Mouse (Mus musculus) liver, postnatal 0 days (tissue): Measurements from ENCODE around the gene Fam57b. TPM values are rescaled to one million over a fixed set of nuclear protein-coding genes. Genes with fewer than 3 reads are reported as not detected.
"Not testable (repeated sequence)": the region's sequence is repeated elsewhere in the genome, so short reads cannot be mapped to it uniquely, and the experiment has no call there.

Experiments used
- ATAC-seq: fragments of 200-750 bp; cut with Nextera tagmentation; 2 replicates; pipeline ENCODE4 v1.8.0; 2017; ENCODE audit warnings: mild to moderate bottlenecking, moderate library complexity
- DNase-seq: peaks from one replicate; pipeline ENCODE4 v3.0.0-alpha.2; 2016
- H3K27ac ChIP-seq: fragments of 300-500 bp; sonication (generic); 2 replicates; pipeline ENCODE4 v1.5.1; 2014; ENCODE audit warnings: antibody characterized with exemption, moderate library complexity, mild to moderate bottlenecking, low read depth
- H3K27me3 ChIP-seq: fragments of 300-500 bp; sonication (generic); 2 replicates; pipeline ENCODE4 v1.6.1; 2014; ENCODE audit warnings: low read length, control low read depth, mixed read lengths; ENCODE audit not compliant: insufficient read depth
- H3K36me3 ChIP-seq: fragments of 300-500 bp; sonication (generic); replicated peaks from 2 replicates; pipeline ENCODE4 v1.6.1; 2014; ENCODE audit warnings: mild to moderate bottlenecking, control low read depth, low read length, moderate library complexity, mixed read lengths; ENCODE audit not compliant: insufficient read depth
- H3K4me1 ChIP-seq: fragments of 300-500 bp; sonication (generic); 2 replicates; pipeline ENCODE4 v1.6.1; 2014; ENCODE audit warnings: antibody characterized with exemption, mild to moderate bottlenecking, control low read depth; ENCODE audit not compliant: insufficient read depth
- H3K4me2 ChIP-seq: fragments of 300-500 bp; sonication (generic); 2 replicates; pipeline ENCODE4 v1.6.1; 2014; ENCODE audit warnings: low read depth, mild to moderate bottlenecking, low read length, moderate library complexity, mixed read lengths
- H3K4me3 ChIP-seq: fragments of 300-500 bp; sonication (generic); 2 replicates; pipeline ENCODE4 v1.5.1; 2014; ENCODE audit warnings: low read depth, low read length
- H3K9ac ChIP-seq: fragments of 300-500 bp; sonication (generic); replicated peaks from 2 replicates; pipeline ENCODE4 v1.6.1; 2014; ENCODE audit warnings: mild to moderate bottlenecking, moderate library complexity
- H3K9me3 ChIP-seq: fragments of 300-500 bp; sonication (generic); 2 replicates; pipeline ENCODE4 v1.6.1; 2016; ENCODE audit warnings: mild to moderate bottlenecking, control low read depth, low read length, mixed read lengths
- CTCF ChIP-seq: sonication (generic); IDR thresholded peaks from 2 replicates; pipeline ENCODE4 v1.5.1; 2016; ENCODE audit warnings: antibody characterized with exemption, low read depth
- EP300 ChIP-seq: IDR thresholded peaks from 2 replicates; pipeline ENCODE4 v1.6.1; 2016; ENCODE audit warnings: antibody characterized with exemption, low read depth, mild to moderate bottlenecking
- WGBS: fragments of 180-500 bp; shearing (Covaris S2); extraction: QIAGEN DNeasy Blood & Tissue Kit; methylation state at CpG from one replicate; pipeline ENCODE4 v1.1.7; 2014; ENCODE audit not compliant: insufficient replicate concordance; 5-methylcytosine and 5-hydroxymethylcytosine counted together
- polyA plus RNA-seq: library from polyadenylated mRNA; unstranded; fragments of >200 nt; fragmentation: Nextera tagmentation; extraction: Ambion mirVana; gene quantifications from 2 replicates; pipeline ENCODE4 v1.2.1, GENCODE M21; 2015

Gene Fam57b
- polyA plus RNA-seq, 1 experiment from 2014 or later: 0.09 TPM

GRCm38 (mm10) chr7:126775978-126776234, 21.6 kb upstream of the Fam57b start:
- no peaks in the 10 kb centered on the region for H3K27me3 ChIP-seq
- H3K4me1 ChIP-seq: peaks cover 40% of the 10 kb centered on the region
- no peaks in the 10 kb centered on the region for H3K9me3 ChIP-seq
- DNase-seq: no peak
- peak overlapping the region; percentile 94 for H3K4me2 ChIP-seq
- no peak for TF ChIP-seq EP300
- no peak for TF ChIP-seq CTCF
- H3K4me3 ChIP-seq: no peak overlapping the region
- ATAC-seq: no peak
- H3K27ac ChIP-seq: peak overlapping the region; percentile 96
- 77% methylated on average over 3 of the region's 3 CpGs for WGBS
- H3K36me3 ChIP-seq: peaks cover 17% of the 10 kb centered on the region
- no peak overlapping the region for H3K9ac ChIP-seq

DNA sequence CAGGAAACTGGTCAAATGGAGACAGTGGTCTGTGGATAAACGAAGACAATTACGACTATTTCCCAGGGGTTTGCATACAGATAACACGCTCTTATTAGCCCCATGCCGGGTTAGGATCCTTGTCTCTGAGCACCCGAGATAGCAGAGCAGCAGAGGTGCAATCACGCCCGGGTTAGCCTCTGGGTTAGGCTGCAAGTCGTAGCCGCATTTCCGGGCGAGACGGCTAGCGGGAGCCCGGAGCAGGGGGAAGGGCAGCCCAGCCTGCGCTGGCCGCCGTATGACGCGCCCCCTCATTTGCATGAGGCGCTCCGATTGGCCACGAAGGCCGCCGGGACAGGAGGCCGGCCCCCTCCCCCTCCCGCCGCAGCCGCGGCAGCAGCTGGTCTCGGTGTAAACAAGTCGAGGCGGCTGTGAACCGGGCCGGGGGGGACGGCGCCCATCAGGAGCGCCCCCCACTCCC, 20.8 kb upstream of the Fam57b start, which contains the start of gene Ypel3:
TSS of gene Ypel3 (plus strand) at position 358 of the 460 bp plus-strand sequence.
- H3K4me2 ChIP-seq: peak within 1 kb of the TSS; percentile 94
- peak; percentile 93 for ATAC-seq
- H3K4me3 ChIP-seq: peak within 1 kb of the TSS; percentile 89
- H3K4me1 ChIP-seq: peaks cover 48% of the 10 kb centered on the region
- no peaks in the 10 kb centered on the region for H3K9me3 ChIP-seq
- WGBS: under 1% methylated on average over 35 of the region's 37 CpGs
- DNase-seq: peak; percentile 97
- TF ChIP-seq EP300 (peak; percentile 38; the same call in 1 of the 2 replicates), CTCF (no peak; the same call in 1 of the 2 replicates)
- H3K27me3 ChIP-seq: no peaks in the 10 kb centered on the region
- H3K27ac ChIP-seq: peak within 1 kb of the TSS; percentile 96
- peak within 1 kb of the TSS; percentile 99 for H3K9ac ChIP-seq
- peaks cover 14% of the 10 kb centered on the region for H3K36me3 ChIP-seq

DNA sequence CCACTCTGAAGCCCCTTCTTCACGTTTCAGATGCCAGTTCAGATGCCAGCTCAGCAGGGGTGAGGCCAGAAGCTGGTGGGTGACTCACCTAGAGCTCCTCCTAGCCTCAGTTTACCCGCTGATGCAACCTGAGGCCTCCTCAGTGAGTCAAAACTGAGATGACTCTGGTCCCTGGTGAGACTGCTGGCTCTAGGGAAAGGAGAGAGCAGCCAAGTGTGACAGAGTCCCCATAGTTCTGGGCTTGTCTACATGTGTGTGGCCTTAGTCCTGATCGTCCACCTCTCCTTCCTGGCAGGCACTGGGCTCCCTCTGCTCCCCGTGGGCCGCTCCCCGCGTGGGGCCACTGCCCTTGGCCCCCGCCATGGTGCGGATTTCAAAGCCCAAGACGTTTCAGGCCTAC, 20.0 kb upstream of the Fam57b start:
- WGBS: 48% methylated on average over 9 of the region's 10 CpGs
- TF ChIP-seq CTCF (no peak), EP300 (no peak)
- Histone ChIP-seq H3K4me2 (peak overlapping the region; percentile 94), H3K4me1 (peaks cover 55% of the 10 kb centered on the region), H3K36me3 (peaks cover 14% of the 10 kb centered on the region), H3K27me3 (no peaks in the 10 kb centered on the region), H3K27ac (peak overlapping the region; percentile 96), H3K4me3 (peak overlapping the region; percentile 89), H3K9me3 (no peaks in the 10 kb centered on the region), H3K9ac (peak overlapping the region; percentile 99)
- ATAC-seq (no peak), DNase-seq (no peak)

- Histone ChIP-seq H3K9ac (peak overlapping the region; percentile 99; the same call in 1 of the 2 replicates), H3K4me3 (peak overlapping the region; percentile 89)
- no peak for ATAC-seq
These were observed 19.3 kb upstream of the Fam57b start for GRCm38 (mm10) chr7:126778147-126778546.

DNA sequence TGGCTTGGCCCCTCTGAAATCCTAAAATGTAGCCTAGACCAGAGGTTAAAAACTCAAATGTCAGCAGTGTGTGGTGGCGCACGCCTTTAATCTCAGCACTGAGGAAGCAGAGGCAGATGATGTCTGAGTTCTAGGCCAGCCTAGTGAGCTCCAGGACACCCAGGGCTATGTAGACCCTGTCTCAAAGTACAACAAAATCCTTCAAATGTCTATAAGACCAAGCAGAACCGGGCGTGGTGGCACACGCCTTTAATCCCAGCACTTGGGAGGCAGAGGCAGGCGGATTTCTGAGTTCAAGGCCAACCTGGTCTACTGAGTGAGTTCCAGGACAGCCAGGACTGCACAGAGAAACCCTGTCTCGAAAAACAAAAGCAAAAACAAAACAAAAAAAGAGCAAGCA, 18.4 kb upstream of the Fam57b start:
- not testable (repeated sequence) for H3K27ac ChIP-seq, DNase-seq

More at GRCm38 (mm10) chr7:126778147-126778546, 19.3 kb upstream of the Fam57b start:
- peaks cover 14% of the 10 kb centered on the region for H3K36me3 ChIP-seq
- H3K27ac ChIP-seq: peak overlapping the region; percentile 13; the same call in 1 of the 2 replicates
- H3K27me3 ChIP-seq: no peaks in the 10 kb centered on the region
- TF ChIP-seq EP300 (no peak), CTCF (no peak)
- WGBS: 92% methylated on average over 3 of the region's 3 CpGs
- no peak for DNase-seq
- H3K4me2 ChIP-seq: peak overlapping the region; percentile 94
- peaks cover 60% of the 10 kb centered on the region for H3K4me1 ChIP-seq
- no peaks in the 10 kb centered on the region for H3K9me3 ChIP-seq

DNA sequence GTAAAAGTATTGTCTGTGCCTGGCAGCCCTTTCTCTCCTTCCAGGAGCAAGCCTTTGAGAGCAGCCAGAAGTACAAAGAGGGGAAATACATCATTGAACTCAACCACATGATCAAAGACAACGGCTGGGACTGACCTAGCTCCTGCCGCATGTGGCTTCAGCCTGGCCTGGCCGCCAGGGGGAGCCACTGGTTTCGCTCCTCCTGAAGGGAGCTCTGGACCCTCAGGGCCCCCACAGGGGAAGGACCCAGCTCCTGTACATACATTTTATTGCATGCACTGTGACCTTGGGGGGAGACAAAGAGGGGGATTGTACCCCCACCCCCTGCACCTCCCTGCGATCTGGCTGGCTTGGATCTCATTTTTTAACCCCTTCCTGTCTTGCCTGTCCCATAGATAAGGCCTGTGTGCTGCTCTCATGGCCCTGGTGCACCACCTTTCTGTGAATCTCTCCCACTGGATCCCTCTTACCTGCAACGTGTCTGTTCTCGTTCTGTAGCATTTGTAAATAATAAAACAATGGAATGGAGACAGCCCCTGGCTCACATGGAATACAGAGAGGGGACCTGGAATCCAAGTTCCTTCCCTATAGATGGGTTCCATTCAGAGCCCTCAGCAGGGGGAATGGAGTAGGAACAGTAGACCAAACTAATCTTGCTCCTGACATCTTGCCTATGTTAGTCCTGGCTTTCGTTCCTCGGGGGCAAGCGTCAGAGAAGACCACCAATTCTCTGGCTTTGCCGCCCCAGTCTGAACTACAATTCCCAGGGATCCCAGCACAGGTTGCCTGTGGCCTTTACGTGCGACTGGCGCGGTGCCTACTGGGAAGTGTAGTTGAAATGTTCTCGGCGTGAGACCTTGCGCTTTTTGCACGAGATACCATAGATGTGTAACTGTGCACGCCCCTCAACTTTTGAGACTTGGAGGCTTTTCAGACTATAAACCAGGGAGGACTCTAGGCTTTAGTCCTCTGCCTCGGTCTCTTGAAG, 17.2 kb upstream of the Fam57b start:
- Histone ChIP-seq H3K9ac (peak overlapping the region; percentile 57), H3K9me3 (no peaks in the 10 kb centered on the region), H3K4me3 (peak overlapping the region; percentile 47), H3K27me3 (no peaks in the 10 kb centered on the region), H3K27ac (peak overlapping the region; percentile 41), H3K4me2 (peak overlapping the region; percentile 88), H3K4me1 (peaks cover 53% of the 10 kb centered on the region), H3K36me3 (peaks cover 30% of the 10 kb centered on the region)
- 1% methylated on average over 21 of the region's 21 CpGs for WGBS
- DNase-seq: peak; percentile 92
- TF ChIP-seq EP300: no peak
- TF ChIP-seq CTCF: peak; percentile 98
- peak; percentile 58 for ATAC-seq

More for the DNA sequence above, 18.4 kb upstream of the Fam57b start:
- H3K4me3 ChIP-seq, H3K27me3 ChIP-seq, H3K4me2 ChIP-seq, H3K9ac ChIP-seq, ATAC-seq, H3K9me3 ChIP-seq: not testable (repeated sequence)
- WGBS: 84% methylated on average over 7 of the region's 7 CpGs
- Histone ChIP-seq H3K4me1 (peaks cover 58% of the 10 kb centered on the region), H3K36me3 (peaks cover 18% of the 10 kb centered on the region)
